Mouse (Mus musculus): ENCODE results near the gene Grin2b. TPM values are rescaled to one million over a fixed set of nuclear protein-coding genes. Genes with fewer than 3 reads are reported as not detected.

The Grin2b gene
- total and polyA plus RNA-seq, 3 experiments: not detected

GRCm38 (mm10) chr6:135993378-135993777 lies 179.9 kb downstream of the Grin2b start:
- Histone ChIP-seq H3K4me3 (replicated peaks in 1 of 3; ENCODE audit: low read depth in 2 of 3, low read length in 2 of 3, poor library complexity in 1 of 3) (no peak overlapping the region), H3K79me2 (replicated peaks; ENCODE audit: control insufficient read depth, extremely low read depth, insufficient read depth, poor library complexity, severe bottlenecking) (no peaks in the 10 kb centered on the region), H3K9me3 (replicated peaks; ENCODE audit: low read length) (peaks cover 68% of the 10 kb centered on the region), H3K27me3 (replicated peaks) (no peaks in the 10 kb centered on the region), H3K36me3 (replicated peaks in 1 of 2; ENCODE audit: control insufficient read depth in 1 of 2, insufficient read depth in 1 of 2, low read length in 1 of 2) (no peaks in the 10 kb centered on the region), H3K4me1 (ENCODE audit: control insufficient read depth in 1 of 2, insufficient read depth in 2 of 2) (no peaks in the 10 kb centered on the region), H3K27ac (ENCODE audit: insufficient read depth, low read depth) (no peak overlapping the region), H3K4me2 (ENCODE audit: insufficient read depth, low read depth, poor library complexity, severe bottlenecking) (no peak overlapping the region), H3K9ac (ENCODE audit: insufficient read depth, low read depth) (no peak overlapping the region)
- TF ChIP-seq MAZ (IDR thresholded peaks at IDR 0.05; ENCODE audit: low read depth, low read length) (no peak), ZKSCAN1 (IDR thresholded peaks at IDR 0.05; ENCODE audit: borderline replicate concordance, low read depth, low read length) (no peak), CHD1 (IDR thresholded peaks at IDR 0.05; ENCODE audit: low read depth, low read length) (no peak), EP300 (IDR thresholded peaks at IDR 0.05; ENCODE audit: low read length) (no peak), JUN (IDR thresholded peaks at IDR 0.05; ENCODE audit: insufficient read depth, low read depth, low read length) (no peak), SIN3A (IDR thresholded peaks at IDR 0.05; ENCODE audit: low read length) (no peak), MXI1 (IDR thresholded peaks at IDR 0.05; ENCODE audit: low read depth, low read length) (no peak)
- in situ Hi-C loops (cut with MboI; ENCODE audit: low pct_ligation_motif_present, low pct_unique_long_range_greater_than_20kb, low sequenced_read_pairs) (no loop called here), dilution Hi-C loops (cut with MboI; ENCODE audit: extremely low pct_ligation_motif_present, extremely low pct_unique_long_range_greater_than_20kb, low sequenced_read_pairs) (no loop called here)
- no peak for DNase-seq (ENCODE audit: extremely low read depth)

- DNase-seq (ENCODE audit: extremely low read depth): no peak
- Histone ChIP-seq H3K36me3 (replicated peaks in 1 of 2; ENCODE audit: control insufficient read depth in 1 of 2, insufficient read depth in 1 of 2, low read length in 1 of 2) (no peaks in the 10 kb centered on the region), H3K27ac (ENCODE audit: insufficient read depth, low read depth) (no peak overlapping the region), H3K27me3 (replicated peaks) (no peaks in the 10 kb centered on the region), H3K4me3 (replicated peaks in 1 of 3; ENCODE audit: low read depth in 2 of 3, low read length in 2 of 3, poor library complexity in 1 of 3) (no peak overlapping the region), H3K9me3 (replicated peaks; ENCODE audit: low read length) (peaks cover 62% of the 10 kb centered on the region), H3K79me2 (replicated peaks; ENCODE audit: control insufficient read depth, extremely low read depth, insufficient read depth, poor library complexity, severe bottlenecking) (no peaks in the 10 kb centered on the region), H3K4me1 (ENCODE audit: control insufficient read depth in 1 of 2, insufficient read depth in 2 of 2) (no peaks in the 10 kb centered on the region), H3K9ac (ENCODE audit: insufficient read depth, low read depth) (no peak overlapping the region), H3K4me2 (ENCODE audit: insufficient read depth, low read depth, poor library complexity, severe bottlenecking) (no peak overlapping the region)
- dilution Hi-C loops (cut with MboI; ENCODE audit: extremely low pct_ligation_motif_present, extremely low pct_unique_long_range_greater_than_20kb, low sequenced_read_pairs) (no loop called here), in situ Hi-C loops (cut with MboI; ENCODE audit: low pct_ligation_motif_present, low pct_unique_long_range_greater_than_20kb, low sequenced_read_pairs) (no loop called here)
- TF ChIP-seq USF2 (conservative IDR thresholded peaks at IDR 0.05; ENCODE audit: low read depth, low read length) (no peak), POLR2A (IDR thresholded peaks at IDR 0.05; ENCODE audit: low read depth, low read length) (no peak), ZC3H11A (IDR thresholded peaks at IDR 0.05; ENCODE audit: low read depth, low read length) (no peak), TCF12 (IDR thresholded peaks at IDR 0.05; ENCODE audit: low read depth, low read length) (no peak), CHD2 (IDR thresholded peaks at IDR 0.05; ENCODE audit: low read length) (no peak), CHD1 (IDR thresholded peaks at IDR 0.05; ENCODE audit: low read depth, low read length) (no peak), EP300 (IDR thresholded peaks at IDR 0.05; ENCODE audit: low read length) (no peak), PAX5 (IDR thresholded peaks at IDR 0.05; ENCODE audit: low read length) (no peak)
Observed at GRCm38 (mm10) chr6:135976106-135976505, 197.2 kb downstream of the Grin2b start.

GRCm38 (mm10) chr6:135972481-135972880 lies 200.8 kb downstream of the Grin2b start:
- TF ChIP-seq ELF1 (IDR thresholded peaks at IDR 0.05; ENCODE audit: low read depth, low read length): no peak
- no peak for TF ChIP-seq ETS1 (conservative IDR thresholded peaks at IDR 0.05; ENCODE audit: low read depth, low read length)
- TF ChIP-seq ZKSCAN1 (IDR thresholded peaks at IDR 0.05; ENCODE audit: borderline replicate concordance, low read depth, low read length): no peak
- no peak for TF ChIP-seq RAD21 (IDR thresholded peaks at IDR 0.05; ENCODE audit: low read depth, low read length)
- no peak for TF ChIP-seq RCOR1 (conservative IDR thresholded peaks at IDR 0.05; ENCODE audit: low read depth, low read length)
- TF ChIP-seq PAX5 (IDR thresholded peaks at IDR 0.05; ENCODE audit: low read length): no peak
- no peak for TF ChIP-seq GABPA (IDR thresholded peaks at IDR 0.05; ENCODE audit: insufficient replicate concordance, low read depth, low read length)
- Histone ChIP-seq H3K4me2 (ENCODE audit: insufficient read depth, low read depth, poor library complexity, severe bottlenecking) (no peak overlapping the region), H3K9ac (ENCODE audit: insufficient read depth, low read depth) (no peak overlapping the region), H3K79me2 (replicated peaks; ENCODE audit: control insufficient read depth, extremely low read depth, insufficient read depth, poor library complexity, severe bottlenecking) (no peaks in the 10 kb centered on the region), H3K36me3 (replicated peaks in 1 of 2; ENCODE audit: control insufficient read depth in 1 of 2, insufficient read depth in 1 of 2, low read length in 1 of 2) (no peaks in the 10 kb centered on the region), H3K27ac (ENCODE audit: insufficient read depth, low read depth) (no peak overlapping the region), H3K4me1 (ENCODE audit: control insufficient read depth in 1 of 2, insufficient read depth in 2 of 2) (no peaks in the 10 kb centered on the region), H3K27me3 (replicated peaks) (no peaks in the 10 kb centered on the region), H3K9me3 (replicated peaks; ENCODE audit: low read length) (peaks cover 70% of the 10 kb centered on the region), H3K4me3 (replicated peaks in 1 of 3; ENCODE audit: low read depth in 2 of 3, low read length in 2 of 3, poor library complexity in 1 of 3) (no peak overlapping the region)
- in situ Hi-C loops (cut with MboI; ENCODE audit: low pct_ligation_motif_present, low pct_unique_long_range_greater_than_20kb, low sequenced_read_pairs): no loop called here
- no peak for DNase-seq (ENCODE audit: extremely low read depth)
- dilution Hi-C loops (cut with MboI; ENCODE audit: extremely low pct_ligation_motif_present, extremely low pct_unique_long_range_greater_than_20kb, low sequenced_read_pairs): no loop called here
